Comparison of ENCODE assay signal across 19 mouse cellular contexts in genomic region chr19:25698850-25699249, GRCm38 (mm10). TPM values are rescaled to one million over a fixed set of nuclear protein-coding genes. Genes with fewer than 3 reads are reported as not detected.
A peak's percentile ranks its signal among the peaks of the same experiment; 100 is the strongest.
DNase-seq lines count a peak whose midpoint lies in the region; ATAC-seq and TF ChIP-seq lines count a peak whose summit lies in the region.
"Had no signal": no experiment of that assay in that cellular context is flagged by ENCODE, and none has a peak within 500 bp of the region (broad histone marks: within the 10 kb centered on the region; RNA-seq: fewer than 3 reads in every experiment).

No protein-coding gene starts in this region.

- no peak overlapping the region for H3K27ac ChIP-seq in testis, adult 2 months (ENCODE audit: control insufficient read depth, insufficient read depth, low read depth, low read length)
- H3K27ac ChIP-seq in limb, embryonic 13.5 days = no peak overlapping the region
- no peak overlapping the region for H3K27ac ChIP-seq in forebrain, embryonic 15.5 days (replicated peaks)
- H3K27ac ChIP-seq: heart, embryonic 10.5 days; liver, embryonic 12.5 days had no signal

- DNase-seq in adrenal gland, adult 2 months = peak; percentile 16
- no peak for DNase-seq in adrenal gland, adult 18-20 months (ENCODE audit: low spot score in 2 of 2)
- DNase-seq in testis, postnatal 10 days (ENCODE audit: low spot score) = no peak
- no peak for DNase-seq in frontal cortex, postnatal 10 days (ENCODE audit: low spot score in 2 of 2)
- DNase-seq: cerebellum, adult 8-10 months; kidney, adult 11 months; lung, adult 2 months; lung, postnatal 36 days; retina, postnatal 1 day; thymus, postnatal 14 days had no signal

- no peaks in the 10 kb centered on the region for H3K27me3 ChIP-seq in testis, adult 2 months (ENCODE audit: control insufficient read depth, insufficient read depth, low read length)
- H3K27me3 ChIP-seq in limb, embryonic 13.5 days = no peaks in the 10 kb centered on the region
- no peaks in the 10 kb centered on the region for H3K27me3 ChIP-seq in forebrain, embryonic 15.5 days
- H3K27me3 ChIP-seq: liver, embryonic 12.5 days had no signal

- no peak for TF ChIP-seq POLR2A in testis, adult 2 months (IDR thresholded peaks at IDR 0.05; ENCODE audit: control insufficient read depth, low read depth, low read length)

- ATAC-seq in limb, embryonic 13.5 days (ENCODE audit: low FRiP score, low read depth) = peak; percentile 64; the same call in 1 of the 2 replicates
- no peak for ATAC-seq in forebrain, embryonic 15.5 days (replicated peaks)
- ATAC-seq: liver, embryonic 12.5 days had no signal

- no peaks in the 10 kb centered on the region for H3K4me1 ChIP-seq in testis, adult 2 months (ENCODE audit: control insufficient read depth, insufficient read depth, low read length)
- 0 out of 2 replicates have a peak, but pooled peaks cover 3% of the 10 kb centered on the region for H3K4me1 ChIP-seq in limb, embryonic 13.5 days
- no peaks in the 10 kb centered on the region for H3K4me1 ChIP-seq in forebrain, embryonic 15.5 days
- H3K4me1 ChIP-seq: heart, embryonic 10.5 days; liver, embryonic 12.5 days had no signal

- H3K9me3 ChIP-seq in limb, embryonic 13.5 days = no peaks in the 10 kb centered on the region
- no peaks in the 10 kb centered on the region for H3K9me3 ChIP-seq in forebrain, embryonic 15.5 days
- H3K9me3 ChIP-seq: heart, embryonic 10.5 days; liver, embryonic 12.5 days had no signal

- H3K4me2 ChIP-seq in limb, embryonic 13.5 days (replicated peaks) = peak overlapping the region; percentile 34
- no peak overlapping the region for H3K4me2 ChIP-seq in forebrain, embryonic 15.5 days (replicated peaks)
- H3K4me2 ChIP-seq: liver, embryonic 12.5 days had no signal

- WGBS in limb, embryonic 13.5 days = 42% methylated on average over 14 of the region's 14 CpGs
- 79% methylated on average over 14 of the region's 14 CpGs for WGBS in forebrain, embryonic 15.5 days

- H3K36me3 ChIP-seq in testis, adult 2 months (ENCODE audit: control insufficient read depth, insufficient read depth, low read length) = no peaks in the 10 kb centered on the region
- H3K36me3 ChIP-seq in limb, embryonic 13.5 days = no peaks in the 10 kb centered on the region
- H3K36me3 ChIP-seq in forebrain, embryonic 15.5 days = no peaks in the 10 kb centered on the region
- H3K36me3 ChIP-seq: heart, embryonic 10.5 days; liver, embryonic 12.5 days had no signal

- no peak overlapping the region for H3K9ac ChIP-seq in limb, embryonic 13.5 days
- no peak overlapping the region for H3K9ac ChIP-seq in forebrain, embryonic 15.5 days (replicated peaks)
- H3K9ac ChIP-seq: liver, embryonic 12.5 days had no signal

- H3K4me3 ChIP-seq in testis, adult 2 months (ENCODE audit: control insufficient read depth, low read depth, low read length) = peak overlapping the region; percentile 75
- no peak overlapping the region for H3K4me3 ChIP-seq in limb, embryonic 13.5 days
- H3K4me3 ChIP-seq in forebrain, embryonic 15.5 days = no peak overlapping the region
- H3K4me3 ChIP-seq: heart, embryonic 10.5 days; liver, embryonic 12.5 days had no signal

- TF ChIP-seq CTCF in testis, adult 2 months (IDR thresholded peaks at IDR 0.05; ENCODE audit: control insufficient read depth, insufficient read depth, insufficient replicate concordance, low read depth, low read length) = no peak

RNA-seq across cellular contexts. Expression of gene Dmrt2, which starts 26.6 kb away (rescaled TPM):
- total RNA-seq in adrenal gland, adult 2 months (2021) = 10 to 100 TPM in 1 of 2 experiments, 1 to 10 TPM in 1; 2.5 to 11.1 TPM
- 4.3 and 8.2 TPM in 2 replicates for polyA plus RNA-seq in adrenal gland, adult 2 months (2012; rRNA removed)
- total RNA-seq in adrenal gland, adult 18-20 months (2021) = 1 to 10 TPM; 3.5 to 9.6 TPM
- 0.25 and 0.54 TPM in 2 replicates for polyA plus RNA-seq in testis, adult 2 months (2012; rRNA removed)
- 21.9 and 22.6 TPM in 2 replicates for polyA plus RNA-seq in limb, embryonic 13.5 days (2015; fragmentation: Nextera tagmentation; extraction: Ambion mirVana)
- 1.1 and 1.5 TPM in 2 replicates for polyA plus RNA-seq in forebrain, embryonic 15.5 days (2015; fragmentation: Nextera tagmentation; extraction: Ambion mirVana)
- total RNA-seq: megakaryocyte-erythroid progenitor cell, adult 5-6 weeks; MEL had no signal
- polyA plus RNA-seq: heart, postnatal 0 days; midbrain, postnatal 0 days had no signal
